Comparison of ENCODE assay signal across 21 mouse cellular contexts in genomic region chr8:85487906-85488620, GRCm38 (mm10). TPM values are rescaled to one million over a fixed set of nuclear protein-coding genes. Genes with fewer than 3 reads are reported as not detected.
DNase-seq lines count a peak whose midpoint lies in the region; ATAC-seq and TF ChIP-seq lines count a peak whose summit lies in the region.
"Had no signal": no experiment of that assay in that cellular context is flagged by ENCODE, and none has a peak within 500 bp of the region (broad histone marks: within the 10 kb centered on the region; RNA-seq: fewer than 3 reads in every experiment).

No protein-coding gene starts in this region.

- peak; percentile 63 for ATAC-seq in liver, postnatal 0 days
- ATAC-seq in liver, embryonic 11.5 days (replicated peaks; ENCODE audit: low FRiP score), result no peak
- ATAC-seq in kidney, embryonic 15.5 days (replicated peaks; ENCODE audit: low FRiP score), result no peak
- ATAC-seq: CD4-positive, CD25-positive, alpha-beta regulatory T cell, adult 4 months; forebrain, embryonic 16.5 days had no signal

- peaks cover 6% of the 10 kb centered on the region for H3K4me1 ChIP-seq in liver, postnatal 0 days (ENCODE audit: insufficient read depth)
- peaks cover under 1% of the 10 kb centered on the region for H3K4me1 ChIP-seq in liver, embryonic 11.5 days (replicated peaks; ENCODE audit: control insufficient read depth, insufficient read depth, low read length)
- H3K4me1 ChIP-seq in kidney, embryonic 15.5 days, result peaks cover 11% of the 10 kb centered on the region; the same call in 1 of the 2 replicates

- no peak overlapping the region for H3K4me2 ChIP-seq in liver, postnatal 0 days (ENCODE audit: low read depth, low read length)
- H3K4me2 ChIP-seq in liver, embryonic 11.5 days, result no peak overlapping the region
- H3K4me2 ChIP-seq in kidney, embryonic 15.5 days, result no peak overlapping the region
- H3K4me2 ChIP-seq: embryonic facial prominence, embryonic 12.5 days; forebrain, embryonic 12.5 days; heart, embryonic 13.5 days; hindbrain, embryonic 15.5 days had no signal

- whole genome bisulfite sequencing in liver, postnatal 0 days (ENCODE audit: insufficient replicate concordance), result 63% methylated on average over 20 of the region's 20 CpGs
- WGBS in liver, embryonic 11.5 days, result 83% methylated on average over 20 of the region's 20 CpGs
- WGBS in kidney, embryonic 15.5 days, result 66% methylated on average over 20 of the region's 20 CpGs

- TF ChIP-seq CTCF in layer of hippocampus, adult 2 months (conservative IDR thresholded peaks at IDR 0.05), result no peak
- TF ChIP-seq CTCF in liver, postnatal 0 days (IDR thresholded peaks at IDR 0.05; ENCODE audit: low read depth), result no peak

- no peaks in the 10 kb centered on the region for H3K36me3 ChIP-seq in liver, postnatal 0 days (replicated peaks; ENCODE audit: insufficient read depth, low read length)
- no peaks in the 10 kb centered on the region for H3K36me3 ChIP-seq in liver, embryonic 11.5 days (ENCODE audit: control insufficient read depth, insufficient read depth, low read length)
- H3K36me3 ChIP-seq in kidney, embryonic 15.5 days, result no peaks in the 10 kb centered on the region
- H3K36me3 ChIP-seq: embryonic facial prominence, embryonic 12.5 days; forebrain, embryonic 12.5 days; G1E; heart, embryonic 13.5 days; hindbrain, embryonic 15.5 days had no signal

- H3K27me3 ChIP-seq in liver, postnatal 0 days (ENCODE audit: insufficient read depth, low read length), result no peaks in the 10 kb centered on the region
- H3K27me3 ChIP-seq in liver, embryonic 11.5 days (replicated peaks; ENCODE audit: control insufficient read depth, insufficient read depth, low read length), result no peaks in the 10 kb centered on the region
- H3K27me3 ChIP-seq in kidney, embryonic 15.5 days, result no peaks in the 10 kb centered on the region
- H3K27me3 ChIP-seq: embryonic facial prominence, embryonic 12.5 days; forebrain, embryonic 12.5 days; heart, embryonic 13.5 days; hindbrain, embryonic 15.5 days had no signal

- no peak overlapping the region for H3K4me3 ChIP-seq in layer of hippocampus, adult 2 months
- H3K4me3 ChIP-seq in liver, postnatal 0 days (ENCODE audit: low read depth, low read length), result no peak overlapping the region
- no peak overlapping the region for H3K4me3 ChIP-seq in liver, embryonic 11.5 days (ENCODE audit: low read depth, low read length)
- no peak overlapping the region for H3K4me3 ChIP-seq in kidney, embryonic 15.5 days (replicated peaks)
- H3K4me3 ChIP-seq: embryonic facial prominence, embryonic 12.5 days; forebrain, embryonic 12.5 days; heart, embryonic 13.5 days; hindbrain, embryonic 15.5 days had no signal

- TF ChIP-seq EP300 in liver, postnatal 0 days (IDR thresholded peaks at IDR 0.05; ENCODE audit: low read depth), result no peak; the same call in none of the 2 replicates

- peak; percentile 20 to 52 for DNase-seq in layer of hippocampus, adult 2 months (ENCODE audit: low spot score in 2 of 2)
- DNase-seq in layer of hippocampus, postnatal 25 days (ENCODE audit: extremely low spot score in 1 of 2, low spot score in 1 of 2), result no peak
- DNase-seq in liver, postnatal 0 days, result peak; percentile 43
- DNase-seq in liver, embryonic 11.5 days (ENCODE audit: low spot score), result no peak
- DNase-seq in gonadal fat pad, adult 2 months (ENCODE audit: low read depth), result peak; percentile 47
- no peak for DNase-seq in thymus, adult 18-20 months
- DNase-seq: adrenal gland, postnatal 10 days; B cell, adult 2 months; cerebellum, adult 2 months; cerebellum, postnatal 14 days; gastrocnemius, postnatal 14 days; heart, adult 11 months; heart, postnatal 36 days had no signal

- no peaks in the 10 kb centered on the region for H3K9me3 ChIP-seq in liver, postnatal 0 days (ENCODE audit: low read length)
- H3K9me3 ChIP-seq in liver, embryonic 11.5 days (ENCODE audit: control insufficient read depth, low read length), result no peaks in the 10 kb centered on the region
- no peaks in the 10 kb centered on the region for H3K9me3 ChIP-seq in kidney, embryonic 15.5 days (replicated peaks)
- H3K9me3 ChIP-seq: embryonic facial prominence, embryonic 12.5 days; forebrain, embryonic 12.5 days; G1E; heart, embryonic 13.5 days; hindbrain, embryonic 15.5 days had no signal

- peak overlapping the region; percentile 39; the same call in 1 of the 2 replicates for H3K27ac ChIP-seq in layer of hippocampus, adult 2 months
- peak overlapping the region; percentile 24; the same call in 1 of the 2 replicates for H3K27ac ChIP-seq in liver, postnatal 0 days (ENCODE audit: low read depth)
- H3K27ac ChIP-seq in liver, embryonic 11.5 days (ENCODE audit: low read depth, low read length), result no peak overlapping the region
- H3K27ac ChIP-seq in kidney, embryonic 15.5 days, result no peak overlapping the region
- H3K27ac ChIP-seq: embryonic facial prominence, embryonic 12.5 days; forebrain, embryonic 12.5 days; heart, embryonic 13.5 days; hindbrain, embryonic 15.5 days had no signal

- no peak overlapping the region for H3K9ac ChIP-seq in liver, postnatal 0 days (replicated peaks)
- H3K9ac ChIP-seq in liver, embryonic 11.5 days (ENCODE audit: low read depth, low read length), result no peak overlapping the region
- H3K9ac ChIP-seq in kidney, embryonic 15.5 days, result no peak overlapping the region
- H3K9ac ChIP-seq: embryonic facial prominence, embryonic 12.5 days; forebrain, embryonic 12.5 days; heart, embryonic 13.5 days; hindbrain, embryonic 15.5 days had no signal

RNA-seq across cellular contexts. Expression of gene Gpt2, which starts 4.3 kb away (rescaled TPM):
- total RNA-seq in layer of hippocampus, adult 2 months (2021), result 10 to 100 TPM; 70.9 to 88.3 TPM
- total RNA-seq in layer of hippocampus, postnatal 25 days (2021), result 10 to 100 TPM; 61.8 to 80.8 TPM
- 11.1 and 14.4 TPM in 2 replicates for polyA plus RNA-seq in liver, postnatal 0 days (2015; fragmentation: Nextera tagmentation; extraction: Ambion mirVana)
- polyA plus RNA-seq in liver, embryonic 11.5 days (2014; fragmentation: Nextera tagmentation; extraction: Ambion mirVana), result 25.7 and 27.0 TPM in 2 replicates
- polyA plus RNA-seq in gonadal fat pad, adult 2 months (2012; rRNA removed), result 86.5 and 105 TPM in 2 replicates
- 21.4 and 21.5 TPM in 2 replicates for polyA plus RNA-seq in kidney, embryonic 15.5 days (2015; fragmentation: Nextera tagmentation; extraction: Ambion mirVana)
- polyA plus RNA-seq: G1E had no signal

RNA-seq across cellular contexts. Expression of gene 4921524J17Rik, which starts 55.4 kb away (rescaled TPM):
- 10 to 100 TPM; 16.5 to 17.7 TPM for total RNA-seq in layer of hippocampus, adult 2 months (2021)
- 10 to 100 TPM; 17.3 to 19.8 TPM for total RNA-seq in layer of hippocampus, postnatal 25 days (2021)
- 16.5 and 17.7 TPM in 2 replicates for polyA plus RNA-seq in liver, postnatal 0 days (2015; fragmentation: Nextera tagmentation; extraction: Ambion mirVana)
- 38.3 TPM in 2 replicates for polyA plus RNA-seq in liver, embryonic 11.5 days (2014; fragmentation: Nextera tagmentation; extraction: Ambion mirVana)
- polyA plus RNA-seq in gonadal fat pad, adult 2 months (2012; rRNA removed), result 6.2 and 6.5 TPM in 2 replicates
- polyA plus RNA-seq in kidney, embryonic 15.5 days (2015; fragmentation: Nextera tagmentation; extraction: Ambion mirVana), result 42.8 and 46.2 TPM in 2 replicates

Comparison
In these comparisons a context has a peak if more than half of its experiments do, and no peak if none do; other contexts are left out.
1. DNase-seq: peak in layer of hippocampus, adult 2 months (2 of 2), liver, postnatal 0 days (single experiment) and gonadal fat pad, adult 2 months (single experiment); none in layer of hippocampus, postnatal 25 days (0 of 2), liver, embryonic 11.5 days (single experiment) and thymus, adult 18-20 months (0 of 2).
2. H3K27ac ChIP-seq: peak in layer of hippocampus, adult 2 months (single experiment) and liver, postnatal 0 days (single experiment); none in liver, embryonic 11.5 days (single experiment) and kidney, embryonic 15.5 days (single experiment).